Mouse (Mus musculus) heart, postnatal 36 days (tissue): ENCODE measurements at regions not wholly inside any gene's neighbourhood (a gene's known extent, or its start where the extent isn't known, plus 50 kb on each side); places are given as distances from the start of the nearest gene placed in this dataset.
A peak's percentile ranks its signal among the peaks of the same experiment; 100 is the strongest.

ENCODE experiments used
- DNase-seq, 2 experiments: peaks; one replicate each; pipeline ENCODE4 v3.0.0; 2021 to 2022
- intact Hi-C: fragments of 180-260 bp; cut with DNase I; formaldehyde crosslinking; loops from one replicate; pipeline ENCODE4 v1.15.1; 2025

DNA sequence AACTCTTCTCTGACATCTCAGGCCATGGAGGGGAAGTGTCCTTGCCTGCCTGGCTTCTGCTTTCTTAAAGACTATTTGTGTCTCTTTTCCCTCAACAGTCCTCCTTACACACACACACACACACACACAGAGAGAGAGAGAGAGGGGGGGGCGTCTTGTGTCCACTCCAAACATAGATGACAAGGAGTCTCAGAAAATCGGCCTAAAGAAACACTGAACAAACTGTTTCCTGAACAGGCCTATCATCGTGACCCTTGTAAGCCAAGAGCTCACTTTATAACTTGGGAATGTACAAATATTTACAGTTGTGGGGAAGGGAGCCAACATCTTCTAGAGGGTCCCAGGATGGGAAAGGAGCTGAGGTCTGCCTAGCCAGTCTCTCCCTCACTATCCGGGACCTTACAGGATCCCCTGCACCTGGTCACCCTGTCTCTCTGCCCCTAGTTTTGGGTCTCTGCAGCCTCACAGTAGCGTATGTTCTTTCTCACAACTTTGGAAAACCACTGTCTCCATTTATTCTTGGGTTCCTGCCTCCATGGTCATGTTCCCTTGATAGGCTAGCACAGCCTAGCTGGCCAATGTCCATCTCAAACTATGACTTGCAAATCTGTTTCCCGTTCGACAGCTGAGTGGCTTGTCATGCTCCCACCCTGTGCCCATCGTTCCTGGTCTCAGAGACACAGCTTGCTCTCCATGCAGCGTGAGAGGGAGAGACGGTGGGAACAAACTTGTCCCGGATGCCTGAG, 204.9 kb upstream of the Tle3 start:
- intact Hi-C loops, result no loop called here
- DNase-seq, result peak in 1 of 2 experiments; percentile 24

DNA sequence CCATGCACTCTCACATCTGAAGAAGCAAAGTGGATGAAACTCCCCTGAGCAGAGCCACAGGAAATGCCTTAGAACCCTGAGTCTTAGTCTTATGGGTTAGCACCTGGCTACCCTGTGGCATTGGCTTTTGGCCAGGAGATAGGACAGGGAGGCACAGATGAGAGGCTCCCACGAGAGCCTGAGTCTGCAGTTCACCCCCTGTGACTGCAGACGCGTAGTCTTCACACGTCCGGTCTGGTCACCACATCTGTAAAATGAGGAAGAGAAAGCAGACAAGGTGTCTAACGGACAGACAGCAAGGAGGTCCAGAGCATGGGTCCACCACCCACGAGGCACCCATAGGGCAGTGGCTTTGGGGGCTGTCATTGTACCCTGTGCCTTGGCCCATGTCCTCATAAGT, 203.2 kb upstream of the Tle3 start:
- intact Hi-C loops, result no loop called here

DNA sequence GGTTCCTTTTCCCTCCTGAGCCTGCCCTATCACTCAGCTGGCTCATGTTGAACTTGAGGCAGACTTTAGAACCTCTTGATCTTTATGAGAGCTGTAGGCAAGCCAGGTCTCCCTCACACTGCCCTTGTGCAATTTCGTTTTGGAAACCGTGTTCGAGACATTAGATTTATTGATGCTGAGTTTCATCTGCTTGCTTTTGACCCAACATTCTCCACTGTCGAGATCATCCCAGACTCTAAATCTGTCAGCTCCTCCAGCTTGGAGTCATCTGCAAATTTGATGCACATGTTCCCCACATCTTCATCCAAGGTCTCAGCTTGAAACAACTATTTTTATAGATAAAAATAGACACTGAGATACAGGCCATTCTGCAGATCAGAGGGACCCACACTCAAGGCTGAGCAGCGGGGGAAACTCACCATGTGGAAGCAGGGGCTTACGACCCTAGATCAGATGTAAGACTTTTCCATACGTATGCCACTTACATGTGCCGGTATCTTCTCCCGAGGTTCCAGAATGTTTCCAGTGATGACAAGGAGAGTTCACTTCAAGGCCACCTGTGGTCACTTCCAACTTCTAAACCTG, 202.6 kb upstream of the Tle3 start:
- intact Hi-C loops, result no loop called here
- no peak for DNase-seq

More for the DNA sequence above, 203.2 kb upstream of the Tle3 start:
- no peak for DNase-seq

DNA sequence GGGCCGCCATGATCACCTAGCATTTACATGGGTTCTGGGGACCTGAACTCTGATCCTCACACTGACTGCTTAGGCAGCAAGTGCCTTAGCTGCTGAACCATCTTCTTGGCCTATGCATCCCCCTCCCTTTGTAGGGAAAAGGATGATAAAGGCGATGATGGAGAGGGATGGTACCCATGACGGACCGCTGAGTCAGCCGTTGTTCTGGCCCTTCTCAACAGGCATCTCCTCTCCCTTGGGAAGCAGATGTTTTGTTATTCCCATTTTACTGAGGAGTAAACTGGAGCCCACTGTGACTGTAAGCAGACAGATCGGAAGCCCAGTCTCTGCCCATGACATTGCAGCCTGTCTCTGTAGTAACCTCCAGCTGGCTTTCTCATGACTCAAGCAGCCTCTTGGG, 201.2 kb upstream of the Tle3 start:
- intact Hi-C loops, result no loop called here
- no peak for DNase-seq

DNA sequence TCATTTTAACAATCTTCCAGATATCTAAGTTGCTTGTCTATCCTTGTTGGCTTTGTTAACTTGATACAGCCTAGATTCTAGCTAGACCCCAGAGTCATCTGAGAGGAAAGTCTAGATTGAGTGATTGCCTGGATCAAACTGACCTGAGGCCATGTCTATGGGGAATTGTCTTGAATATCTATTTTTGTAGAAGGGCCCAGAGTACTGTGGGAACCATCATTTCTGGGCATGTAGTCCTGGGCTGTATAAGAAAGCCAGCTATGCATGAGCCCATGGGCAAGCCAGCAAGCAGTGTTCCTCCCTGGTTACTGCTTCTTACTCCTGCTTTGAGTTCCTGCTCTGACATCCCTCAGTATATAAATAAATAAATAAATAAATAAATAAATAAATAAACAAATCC, 199.7 kb upstream of the Tle3 start:
- no peak for DNase-seq
- intact Hi-C loops, result no loop called here

DNA sequence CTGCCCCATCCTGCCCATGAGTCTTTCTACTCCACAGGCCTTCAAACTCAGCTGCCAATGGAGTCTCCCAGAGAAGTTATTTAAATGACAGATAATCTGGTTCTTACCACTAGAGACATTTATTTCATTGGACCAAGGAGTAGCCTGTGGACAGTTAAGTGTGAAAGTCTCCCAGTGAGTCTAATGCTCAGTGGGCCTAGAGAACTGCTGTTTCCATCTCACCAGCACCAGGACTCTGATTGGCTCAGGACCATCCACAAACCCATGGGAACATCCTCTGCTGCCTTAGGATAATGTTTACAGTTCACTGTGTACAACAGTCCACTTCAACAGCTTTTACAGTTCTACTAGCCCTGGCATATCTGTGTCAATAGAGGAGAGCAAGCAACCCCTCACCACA, 198.6 kb upstream of the Tle3 start:
- DNase-seq, result no peak
- intact Hi-C loops, result no loop called here

DNA sequence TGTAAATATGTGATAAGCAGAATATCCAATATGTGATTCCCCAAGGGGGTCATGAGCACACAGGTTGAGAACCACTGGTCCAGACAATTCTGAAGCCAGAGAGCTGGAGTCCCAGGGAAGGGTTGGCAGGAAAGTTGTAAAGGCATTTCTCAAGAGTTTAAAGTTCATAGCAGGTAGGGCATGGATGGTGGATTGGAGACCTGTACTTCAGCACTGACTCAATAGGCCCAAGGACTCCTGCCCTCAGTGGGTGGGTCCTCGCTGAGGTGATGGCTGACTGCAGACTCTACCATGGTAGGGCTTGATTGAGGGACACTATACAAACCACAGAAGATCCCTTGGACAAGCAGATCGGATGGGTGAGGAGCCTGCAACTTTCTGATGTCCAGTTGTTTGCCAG, 196.8 kb upstream of the Tle3 start:
- no peak for DNase-seq
- intact Hi-C loops, result no loop called here

DNA sequence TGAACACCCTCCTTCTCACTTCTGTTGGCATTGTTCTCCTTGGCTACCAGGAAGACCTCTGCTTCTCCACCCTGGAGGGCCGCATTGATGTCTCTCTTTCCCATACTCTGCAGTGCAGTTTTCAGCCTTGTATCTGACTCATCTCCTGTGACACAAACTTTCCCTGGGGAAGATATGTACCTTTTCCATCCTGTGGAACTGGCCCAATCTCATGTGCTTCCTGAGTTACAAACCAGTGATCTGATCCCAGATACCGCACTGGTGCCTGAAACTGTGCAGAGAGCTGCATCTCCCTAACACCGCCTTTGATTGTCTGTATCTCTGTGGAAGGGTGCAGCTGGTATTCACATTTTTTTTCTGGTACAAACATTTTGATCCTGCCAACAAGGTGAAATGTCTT, 195.3 kb upstream of the Tle3 start:
- intact Hi-C loops, result no loop called here
- DNase-seq, result no peak

DNA sequence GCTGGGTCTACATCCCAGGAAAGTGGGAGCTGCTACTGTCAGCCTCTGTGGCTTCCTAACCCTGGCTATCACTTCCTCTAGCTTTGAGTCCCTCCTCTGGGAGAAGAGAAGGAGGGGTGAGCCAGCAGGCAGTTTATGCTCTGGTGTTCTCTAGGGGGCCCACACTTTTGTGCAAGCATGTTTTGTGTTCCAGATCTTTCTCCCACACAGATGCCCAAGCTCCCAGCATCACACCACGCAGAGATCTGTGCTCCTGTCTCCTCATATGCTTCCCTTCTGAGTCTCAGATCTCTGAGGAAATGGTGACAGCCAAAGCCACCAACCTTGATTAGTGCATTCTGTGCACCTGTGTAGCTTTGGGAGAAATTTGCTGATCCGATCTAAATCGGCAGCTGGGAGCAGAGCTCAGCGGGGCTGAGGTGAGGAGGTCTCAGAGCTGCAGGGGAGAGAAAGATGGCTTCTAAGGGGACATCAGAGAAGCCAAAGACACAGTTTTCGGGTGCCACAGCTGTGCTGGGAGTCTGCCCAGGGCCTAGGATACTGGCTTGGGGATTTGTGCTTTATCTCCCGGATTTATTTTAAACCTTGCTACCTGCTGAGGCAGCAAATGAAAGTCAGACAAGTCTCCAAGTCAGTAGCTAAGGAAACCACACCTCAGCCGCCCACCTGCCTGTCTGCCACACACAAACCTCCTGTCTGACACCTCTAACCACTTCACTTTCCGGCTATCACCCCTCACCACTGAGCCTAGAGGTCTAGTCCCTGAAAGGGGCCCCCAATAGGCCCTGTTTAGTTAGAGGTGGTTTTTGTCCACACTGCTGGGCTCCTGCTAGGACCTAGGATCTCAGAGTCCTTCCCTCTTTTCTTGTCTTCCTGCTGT, 185.4 kb upstream of the Tle3 start:
- DNase-seq, result no peak
- intact Hi-C loops, result no loop called here

DNA sequence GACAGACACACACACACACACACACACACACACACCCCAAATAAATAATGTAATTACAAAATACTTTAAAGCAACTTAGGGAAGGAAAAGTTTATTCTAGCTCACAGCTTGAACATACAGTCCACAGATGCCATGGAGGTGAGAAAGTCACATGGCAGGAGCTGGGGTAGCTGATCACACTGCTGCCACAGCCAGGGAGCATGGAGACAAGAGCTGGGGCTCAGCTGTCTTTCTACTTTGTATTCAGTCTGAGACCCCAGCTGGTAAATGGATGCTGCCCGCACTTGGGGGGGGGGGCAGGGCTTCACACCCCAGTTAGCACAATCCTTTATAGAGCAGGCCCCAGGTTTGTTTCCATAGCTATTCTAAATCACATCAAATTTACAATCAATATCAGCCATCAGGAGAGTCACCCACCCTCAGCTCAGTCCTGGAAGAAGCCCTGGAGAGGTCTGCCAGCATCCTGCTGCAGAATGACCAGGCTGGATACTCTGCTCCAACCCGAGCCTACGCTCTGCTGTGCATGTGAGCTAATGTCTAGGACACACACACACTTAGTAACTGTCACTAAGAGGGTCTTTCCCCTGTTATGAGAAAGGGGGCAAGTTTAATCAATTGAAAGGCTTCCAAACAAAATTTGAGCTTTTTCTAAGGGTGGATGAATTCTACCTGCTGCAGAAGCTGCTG, 184.3 kb upstream of the Tle3 start:
- no peak for DNase-seq
- intact Hi-C loops, result no loop called here

DNA sequence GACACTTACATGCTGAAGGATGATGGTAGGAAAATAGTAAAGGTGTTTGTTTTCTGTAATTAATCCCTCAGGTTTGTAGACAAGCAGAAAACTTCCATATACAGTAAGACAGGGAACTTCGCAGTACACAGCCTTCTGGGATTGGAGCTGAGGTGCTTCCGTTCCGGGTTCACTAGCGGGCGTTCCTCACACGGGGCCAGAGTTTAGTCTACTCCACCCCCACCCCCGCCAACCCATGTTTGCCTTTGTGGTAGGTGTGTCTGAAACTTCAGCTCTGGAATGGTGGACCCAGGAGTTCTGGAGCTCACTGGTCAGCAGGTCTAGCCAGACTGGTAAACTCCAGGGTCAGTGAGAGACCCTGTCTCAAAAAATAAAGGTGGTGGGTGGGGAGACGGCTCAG, 182.9 kb upstream of the Tle3 start:
- intact Hi-C loops, result no loop called here
- no peak for DNase-seq

DNA sequence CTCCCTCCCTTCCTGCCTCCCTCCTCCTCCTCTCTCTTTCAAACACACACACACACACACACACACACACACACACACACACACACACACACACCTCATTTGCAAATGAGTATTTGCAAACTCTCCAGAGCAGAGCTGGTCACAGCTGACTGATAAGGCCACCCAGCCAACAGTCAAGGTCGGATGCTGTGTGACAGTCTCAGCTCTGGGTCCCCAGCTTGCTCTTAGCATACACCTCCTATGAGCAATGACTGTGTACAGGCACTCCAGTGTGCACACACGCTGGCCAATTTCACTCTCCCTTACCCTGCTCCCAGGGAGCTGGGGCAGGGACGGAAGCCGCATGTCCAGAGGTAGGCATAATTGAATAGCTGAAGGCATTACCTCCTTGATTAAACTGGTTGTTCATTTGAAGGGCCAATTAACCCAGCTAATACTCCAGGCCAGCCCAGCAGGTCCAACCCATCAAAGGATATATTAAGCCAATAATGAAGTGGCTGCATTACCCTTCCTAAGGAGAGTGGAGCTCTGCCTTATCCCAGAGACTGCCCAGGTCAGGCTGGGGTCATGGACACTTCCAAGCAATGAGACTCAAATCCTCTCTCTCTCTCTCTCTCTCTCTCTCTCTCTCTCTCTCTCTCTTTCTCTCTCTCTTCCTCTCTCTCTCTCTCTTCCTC, 173.0 kb upstream of the Tle3 start:
- intact Hi-C loops, result no loop called here
- DNase-seq, result no peak

DNA sequence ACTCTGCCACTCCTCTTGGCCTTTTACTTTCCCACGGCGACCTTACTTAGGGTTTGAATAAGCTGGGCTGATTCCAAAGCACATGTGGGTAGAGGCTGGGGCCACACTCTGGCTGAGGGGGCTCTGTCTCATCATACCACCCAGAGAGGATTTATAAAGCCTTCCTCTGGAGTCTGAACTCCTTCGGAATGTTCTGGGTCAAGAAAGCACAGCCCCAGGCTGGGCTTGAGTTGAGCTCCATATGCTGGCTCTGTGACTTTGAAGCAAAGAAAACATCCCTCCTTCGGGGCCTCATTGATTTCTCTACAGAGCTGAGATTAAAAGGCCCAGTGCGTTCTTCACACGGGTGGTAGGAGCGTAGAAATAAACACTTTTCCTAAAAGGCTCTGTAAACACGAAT, 172.3 kb upstream of the Tle3 start:
- no peak for DNase-seq
- intact Hi-C loops, result no loop called here

DNA sequence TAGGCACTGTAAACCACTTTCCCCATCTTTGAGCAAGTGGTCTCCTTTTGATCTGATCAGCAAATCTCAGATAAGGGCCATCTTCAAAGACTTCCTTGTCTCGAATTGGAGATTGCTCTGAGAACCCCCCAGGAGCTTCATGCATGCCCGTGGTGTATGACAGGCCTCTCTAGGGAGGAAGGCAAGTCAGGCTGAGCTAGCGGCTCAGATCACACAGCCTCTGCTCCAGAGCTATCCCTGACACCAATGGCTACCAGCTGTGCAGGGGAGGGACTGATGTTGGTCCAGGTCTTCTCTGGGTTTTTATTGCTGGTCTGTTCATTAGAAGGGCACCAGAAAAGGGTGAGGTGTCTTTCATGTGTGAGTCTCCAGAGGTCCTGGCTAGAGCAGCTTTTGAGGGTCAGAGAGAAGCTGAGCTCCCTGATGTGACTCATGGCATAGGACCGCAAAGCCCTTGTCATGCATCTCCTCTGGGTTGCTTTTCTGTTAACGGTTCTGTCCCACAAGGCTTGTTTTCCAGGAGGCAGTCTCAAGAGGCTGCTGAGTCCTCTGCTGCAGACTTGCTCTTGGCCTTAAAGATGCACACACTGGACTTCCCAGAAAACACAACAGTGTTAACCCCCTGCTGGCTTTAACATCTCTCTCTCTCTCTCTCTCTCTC, 171.7 kb upstream of the Tle3 start:
- no peak for DNase-seq
- intact Hi-C loops, result no loop called here

DNA sequence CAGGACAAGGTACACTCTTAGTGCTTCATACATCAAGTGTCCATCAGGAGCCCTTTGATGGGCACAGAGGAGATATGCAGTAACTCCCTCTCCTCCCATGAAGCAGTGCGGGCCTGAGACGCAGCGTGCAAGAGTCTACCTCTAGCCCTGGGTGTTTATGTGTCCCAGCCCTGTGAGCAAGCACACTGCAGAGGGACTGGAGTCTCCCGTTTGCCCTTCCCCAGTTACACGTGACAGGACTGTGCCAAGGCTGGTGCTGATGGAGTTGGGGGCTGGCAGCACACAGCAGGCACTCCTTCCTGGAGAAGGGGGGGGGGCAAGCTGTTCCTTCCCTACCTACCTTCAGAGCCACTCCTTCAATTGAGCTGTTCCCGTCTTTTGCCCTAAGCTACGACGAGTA, 167.1 kb upstream of the Tle3 start:
- no peak for DNase-seq
- intact Hi-C loops, result no loop called here

DNA sequence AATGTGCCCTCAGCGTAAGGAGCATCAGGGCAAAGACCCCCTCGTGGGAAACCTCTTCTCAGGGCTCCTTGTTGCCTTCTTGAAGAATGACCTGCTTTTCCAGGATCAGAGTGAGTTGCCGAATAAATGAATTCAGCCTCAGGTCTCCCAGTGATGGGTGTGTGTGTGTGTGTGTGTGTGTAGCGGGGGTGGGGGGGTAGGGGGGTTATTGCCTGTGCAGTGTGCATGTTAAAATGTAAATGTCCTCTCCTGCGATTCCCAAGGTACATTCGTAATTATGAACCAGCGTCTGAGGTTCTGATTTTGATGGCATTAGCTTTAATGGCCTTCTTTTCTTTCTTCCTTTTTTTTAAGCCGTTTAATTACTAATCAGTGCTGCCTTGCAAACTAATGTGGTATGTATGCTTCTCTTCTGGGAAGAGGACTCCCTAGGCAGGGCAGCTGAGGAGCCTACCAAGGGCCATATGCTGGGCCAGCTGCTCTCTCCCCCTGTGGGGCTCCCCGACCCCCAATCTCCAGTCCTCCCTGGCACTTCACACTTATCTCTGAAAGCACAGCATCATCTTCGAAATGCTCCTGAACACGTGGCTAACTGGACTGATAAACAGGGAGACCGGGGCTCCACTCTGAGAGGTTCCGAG, 165.3 kb upstream of the Tle3 start:
- DNase-seq, result no peak
- intact Hi-C loops, result no loop called here

DNA sequence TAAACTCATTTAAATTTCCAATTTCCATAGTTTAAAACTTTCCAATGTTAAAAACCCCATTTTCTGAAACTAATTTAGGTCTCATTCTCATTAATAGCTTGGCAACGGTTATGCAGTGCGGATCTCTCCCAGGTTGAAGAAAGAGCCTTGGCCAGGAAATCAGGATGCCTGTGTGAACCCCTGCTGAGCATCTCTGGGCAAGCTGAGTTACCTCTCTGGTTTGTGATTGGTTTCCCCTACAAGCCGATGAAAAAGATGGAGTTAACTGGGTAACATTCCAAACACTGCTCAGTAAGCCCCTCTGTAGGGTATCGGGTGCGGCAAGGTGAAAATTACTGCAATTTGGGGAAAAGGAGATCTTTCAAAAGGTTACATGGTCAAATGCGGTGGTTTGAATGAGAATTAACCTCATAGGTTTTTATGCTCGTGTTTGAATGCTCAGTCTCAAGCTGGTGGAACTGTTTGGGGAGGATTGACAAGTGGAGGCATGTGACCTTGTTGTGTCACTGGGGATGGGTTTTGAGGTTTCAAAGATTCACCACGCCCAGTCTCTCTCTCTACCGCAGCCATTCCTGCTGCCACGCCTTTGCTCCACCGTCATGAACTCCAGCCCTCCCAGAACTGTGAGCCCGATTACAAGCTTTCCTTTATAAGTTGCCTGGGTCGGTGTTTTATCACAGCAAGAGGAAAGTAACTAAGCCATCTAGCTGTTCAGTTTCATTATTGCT, 164.6 kb upstream of the Tle3 start:
- no peak for DNase-seq
- intact Hi-C loops, result no loop called here

DNA sequence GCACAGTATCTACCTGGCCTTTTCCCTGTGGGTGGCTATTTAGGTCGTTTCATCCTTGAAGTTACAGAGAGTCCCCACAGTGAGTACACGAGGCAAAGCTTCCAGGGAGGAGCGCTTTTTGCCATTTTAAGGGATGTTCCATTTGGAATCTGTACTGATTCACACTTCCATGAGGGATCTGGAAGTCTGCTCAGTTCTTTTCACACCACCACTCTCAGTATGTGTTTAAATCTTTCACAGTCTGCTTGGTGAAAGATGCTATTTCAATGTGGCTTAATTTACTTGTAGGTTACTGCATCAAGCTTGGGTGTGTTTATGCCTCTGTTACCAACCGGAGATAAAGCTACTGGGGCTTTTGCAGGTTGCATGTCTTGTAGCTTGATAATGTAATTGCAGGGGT, 160.5 kb upstream of the Tle3 start:
- intact Hi-C loops, result loop anchor here (5.0 kb wide), 1 partner anchor 164 kb away; no protein-coding TSS in a partner anchor

DNA sequence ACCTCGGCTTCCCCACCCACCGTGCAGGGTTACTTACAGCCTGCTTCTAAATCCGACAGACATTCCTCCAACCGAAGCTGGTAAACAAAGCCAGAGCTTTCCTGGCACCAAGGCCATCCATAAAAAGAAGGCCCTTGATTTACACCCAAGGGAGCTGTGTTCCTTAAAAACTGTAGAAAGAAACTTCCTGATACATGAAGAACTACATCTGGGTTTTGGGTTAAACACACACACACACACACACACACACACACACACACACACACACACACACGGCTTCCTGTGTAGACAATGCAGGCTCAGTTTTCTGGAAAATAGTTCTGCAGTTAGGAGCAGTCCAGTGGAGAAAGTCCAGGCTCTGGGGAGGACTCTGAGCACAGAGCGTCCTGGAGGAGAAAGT, 157.2 kb upstream of the Tle3 start:
- intact Hi-C loops, result loop anchor here (1.0 to 5.0 kb wide), 5 partner anchors 137 to 183 kb away; partner anchors contain the start of gene Tle3
- DNase-seq, result peak; percentile 47 to 54

More for the DNA sequence above, 160.5 kb upstream of the Tle3 start:
- DNase-seq, result no peak
